Mouse (Mus musculus) small intestine, adult 2 months (tissue): ENCODE measurements around the gene Dpp4.

Experiments
- CTCF ChIP-seq: fragments of 200-500 bp; IDR thresholded peaks from 2 replicates; pipeline ENCODE4 v1.5.1; 2012; ENCODE audit warnings: low read depth, mild to moderate bottlenecking, control low read depth, inconsistent platforms, low read length, moderate library complexity, mixed read lengths; ENCODE audit not compliant: insufficient replicate concordance, insufficient read length; ENCODE audit errors: extremely low read depth
- POLR2A ChIP-seq: fragments of 200-500 bp; IDR thresholded peaks from 2 replicates; pipeline ENCODE4 v1.6.1; 2012; ENCODE audit warnings: low read depth, mild to moderate bottlenecking, control low read depth, inconsistent platforms, low read length, moderate library complexity

DNA sequence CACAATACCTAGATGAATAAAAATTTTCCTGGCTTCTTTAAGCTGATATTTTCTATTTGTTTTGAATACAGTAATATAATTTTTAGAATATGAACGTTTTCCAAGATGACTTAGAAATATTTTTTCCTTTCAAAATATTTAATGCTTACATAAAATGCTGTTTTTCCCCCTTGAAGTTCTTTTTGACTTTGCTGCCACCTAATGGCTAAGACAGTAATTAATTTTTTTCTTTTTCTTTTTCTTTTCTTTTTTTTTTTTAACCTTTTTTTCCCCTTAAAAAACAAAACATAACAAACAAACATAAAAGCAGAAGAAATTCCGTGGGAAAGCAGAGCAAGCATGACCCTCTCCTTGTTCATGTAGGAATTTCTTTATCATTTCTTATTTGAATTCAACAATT, 126.2 kb downstream of the Dpp4 start:
- TF ChIP-seq CTCF (no peak), POLR2A (no peak)
